Mouse (Mus musculus) MEL (cell line): ENCODE data around the gene Klhl22.
A peak's percentile ranks its signal among the peaks of the same experiment; 100 is the strongest.

Experiments
- CHD1 ChIP-seq: IDR thresholded peaks from 2 replicates; pipeline ENCODE4 v1.6.1; 2012; ENCODE audit warnings: low read depth, mild to moderate bottlenecking, inconsistent platforms, low read length, improper control_type of control experiment
- CTCF ChIP-seq, 3 experiments: IDR thresholded peaks in 2 of 3; conservative IDR thresholded peaks in 1 of 3; 2 replicates each; pipeline ENCODE4 v1.5.1; 2011 to 2012; ENCODE audit warnings: low read length in 3 of 3, low read depth in 2 of 3, mild to moderate bottlenecking in 2 of 3, improper control_type of control experiment in 1 of 3, inconsistent platforms in 1 of 3, mixed read lengths in 1 of 3, moderate library complexity in 1 of 3; ENCODE audit not compliant: control insufficient read depth in 1 of 3, insufficient read depth in 1 of 3, poor library complexity in 1 of 3, severe bottlenecking in 1 of 3
- EP300 ChIP-seq, 2 experiments: IDR thresholded peaks; 2 replicates each; pipeline ENCODE4 v1.6.1; 2011; ENCODE audit warnings: improper control_type of control experiment in 2 of 2, low read length in 2 of 2, low read depth in 1 of 2, mild to moderate bottlenecking in 1 of 2
- MEF2A ChIP-seq: IDR thresholded peaks from 2 replicates; pipeline ENCODE4 v1.6.1; 2014; ENCODE audit warnings: low read depth, mild to moderate bottlenecking, inconsistent platforms, low read length, improper control_type of control experiment; ENCODE audit not compliant: poor library complexity, insufficient replicate concordance, severe bottlenecking; ENCODE audit errors: extremely low read depth
- POLR2A ChIP-seq, 2 experiments: IDR thresholded peaks; 2 replicates each; pipeline ENCODE4 v1.6.1; 2011 to 2012; ENCODE audit warnings: low read length in 2 of 2, mild to moderate bottlenecking in 2 of 2, control low read depth in 1 of 2, improper control_type of control experiment in 1 of 2, low read depth in 1 of 2, moderate library complexity in 1 of 2; ENCODE audit not compliant: control insufficient read depth in 1 of 2, insufficient read depth in 1 of 2, poor library complexity in 1 of 2
- ZC3H11A ChIP-seq: IDR thresholded peaks from 2 replicates; pipeline ENCODE4 v1.6.1; 2012; ENCODE audit warnings: low read depth, mild to moderate bottlenecking, inconsistent platforms, low read length, improper control_type of control experiment
- ZKSCAN1 ChIP-seq: IDR thresholded peaks from 2 replicates; pipeline ENCODE4 v1.6.1; 2012; ENCODE audit warnings: low read depth, mild to moderate bottlenecking, inconsistent platforms, low read length, improper control_type of control experiment, moderate library complexity

- TF ChIP-seq ZKSCAN1 = no peak
- no peak for TF ChIP-seq CTCF (IDR thresholded peaks at IDR 0.05 in 2 of 3, conservative IDR thresholded peaks at IDR 0.05 in 1 of 3; ENCODE audit: control insufficient read depth in 1 of 3, insufficient read depth in 1 of 3, low read depth in 2 of 3, low read length in 3 of 3, poor library complexity in 1 of 3, severe bottlenecking in 1 of 3)
- no peak for TF ChIP-seq POLR2A (IDR thresholded peaks at IDR 0.05; ENCODE audit: control insufficient read depth in 1 of 2, insufficient read depth in 1 of 2, low read depth in 1 of 2, low read length in 2 of 2, poor library complexity in 1 of 2)
- no peak for TF ChIP-seq ZC3H11A
- no peak for TF ChIP-seq EP300 (IDR thresholded peaks at IDR 0.05; ENCODE audit: low read depth in 1 of 2, low read length in 2 of 2)
- TF ChIP-seq MEF2A = no peak
- TF ChIP-seq CHD1 = 0 out of 2 replicates have a peak, but pooled peaks have one; percentile 65
These were observed 37.5 kb upstream of the Klhl22 start for GRCm38 (mm10) chr16:17721822-17722460.
